Mouse (Mus musculus) neutrophil, adult 5-6 weeks (primary cell): ENCODE results near the gene Tnfrsf13c. TPM values are rescaled to one million over a fixed set of nuclear protein-coding genes. Genes with fewer than 3 reads are reported as not detected.
"Not testable (repeated sequence)": the region's sequence is repeated elsewhere in the genome, so short reads cannot be mapped to it uniquely, and the experiment has no call there.

Experiments
- ATAC-seq: fragments of 151-379, 151-347 bp; 2 replicates; pipeline ENCODE4 v1.8.0; 2017; ENCODE audit warnings: mild to moderate bottlenecking, moderate TSS enrichment; ENCODE audit not compliant: insufficient number of reproducible peaks, poor library complexity, low FRiP score, severe bottlenecking; ENCODE audit errors: extremely low read depth
- total RNA-seq: library from RNA; stranded (forward); fragments of 200-1000 nt; gene quantifications from 2 replicates; pipeline ENCODE4 v1.2.3, GENCODE M21; 2017

The Tnfrsf13c gene
- total RNA-seq, result 157 and 160 TPM in 2 replicates

GRCm38 (mm10) chr15:82223657-82224601 lies at the start of gene Tnfrsf13c:
Gene Tnfrsf13c (minus strand): TSS chr15:82224369.
- ATAC-seq, result peak; percentile 81

- ATAC-seq, result no peak
Observed at GRCm38 (mm10) chr15:82272295-82272694, 48.1 kb upstream of the Tnfrsf13c start.

GRCm38 (mm10) chr15:82271201-82271600 lies 47.0 kb upstream of the Tnfrsf13c start:
- peak; percentile 23; the same call in 1 of the 2 replicates for ATAC-seq

- no peak for ATAC-seq
Observed at GRCm38 (mm10) chr15:82268783-82269182, 44.6 kb upstream of the Tnfrsf13c start.

- ATAC-seq, result no peak
Observed at GRCm38 (mm10) chr15:82268185-82268584, 44.0 kb upstream of the Tnfrsf13c start.

- no peak for ATAC-seq
Observed at GRCm38 (mm10) chr15:82266356-82266755, 42.2 kb upstream of the Tnfrsf13c start.

- peak; percentile 53 for ATAC-seq
Observed at GRCm38 (mm10) chr15:82259510-82259909, 35.3 kb upstream of the Tnfrsf13c start.

- ATAC-seq, result no peak
Observed at GRCm38 (mm10) chr15:82255944-82256383, 31.8 kb upstream of the Tnfrsf13c start.

- ATAC-seq, result no peak
Observed at GRCm38 (mm10) chr15:82255248-82255647, 31.1 kb upstream of the Tnfrsf13c start.

- no peak for ATAC-seq
Observed at GRCm38 (mm10) chr15:82252097-82252496, 27.9 kb upstream of the Tnfrsf13c start, which contains the start of gene 1500009C09Rik. Gene 1500009C09Rik (plus strand): TSS chr15:82252397.

GRCm38 (mm10) chr15:82251579-82251978 lies 27.4 kb upstream of the Tnfrsf13c start:
- ATAC-seq, result no peak

GRCm38 (mm10) chr15:82247131-82247776 lies 23.1 kb upstream of the Tnfrsf13c start:
- ATAC-seq, result no peak

- ATAC-seq, result not testable (repeated sequence)
Observed at GRCm38 (mm10) chr15:82244805-82245161, 20.6 kb upstream of the Tnfrsf13c start.

GRCm38 (mm10) chr15:82244115-82244804 lies 20.1 kb upstream of the Tnfrsf13c start, which contains the start of gene Cenpm:
Gene Cenpm (minus strand): TSS chr15:82244748.
- peak; percentile 91 for ATAC-seq

GRCm38 (mm10) chr15:82243742-82244114 lies 19.6 kb upstream of the Tnfrsf13c start:
- no peak for ATAC-seq

GRCm38 (mm10) chr15:82243311-82243710 lies 19.1 kb upstream of the Tnfrsf13c start:
- ATAC-seq, result no peak

GRCm38 (mm10) chr15:82236565-82236964 lies 12.4 kb upstream of the Tnfrsf13c start:
- peak; percentile 76 for ATAC-seq

- no peak for ATAC-seq
Observed at GRCm38 (mm10) chr15:82235661-82236060, 11.5 kb upstream of the Tnfrsf13c start.

- peak; percentile 31; the same call in 1 of the 2 replicates for ATAC-seq
Observed at GRCm38 (mm10) chr15:82232651-82233050, 8.5 kb upstream of the Tnfrsf13c start.
